Mouse (Mus musculus) stomach, postnatal 0 days (tissue): ENCODE results near the gene Tmco4.

Experiments
- CTCF ChIP-seq: IDR thresholded peaks from 2 replicates; pipeline ENCODE4 v1.5.1; 2016; ENCODE audit warnings: antibody characterized with exemption, low read depth, mild to moderate bottlenecking, moderate library complexity
- EP300 ChIP-seq: optimal IDR thresholded peaks from 2 replicates; pipeline ENCODE3; 2016; ENCODE audit warnings: antibody characterized with exemption

DNA sequence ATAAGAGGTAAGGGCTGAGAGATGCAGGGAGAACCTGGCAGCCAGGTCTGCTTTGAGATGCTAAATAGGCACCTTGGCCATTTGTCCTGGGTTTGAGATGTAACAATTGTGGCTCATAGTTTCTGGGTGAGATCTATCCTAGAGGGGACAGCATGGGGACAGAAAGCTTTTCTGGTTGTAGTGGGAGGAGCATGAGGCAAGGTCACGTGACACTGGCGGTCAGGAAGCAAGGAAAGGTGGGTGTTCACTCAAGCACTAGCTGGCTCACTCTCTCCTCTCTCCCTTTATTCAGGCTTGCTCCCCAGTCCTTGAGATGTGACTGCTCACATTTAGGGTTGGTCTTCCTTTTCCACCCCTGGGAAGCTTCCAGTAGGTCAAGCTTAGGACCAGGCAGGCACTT lies 28.3 kb downstream of the Tmco4 start:
- no peak for TF ChIP-seq EP300
- no peak for TF ChIP-seq CTCF
